Mouse (Mus musculus) lung, postnatal 0 days (tissue): ENCODE results near the gene Znhit1. TPM values are rescaled to one million over a fixed set of nuclear protein-coding genes. Genes with fewer than 3 reads are reported as not detected.

Experiments used
- ATAC-seq: fragments of 200-750 bp; cut with Nextera tagmentation; 2 replicates; pipeline ENCODE4 v1.8.0; 2017; ENCODE audit warnings: moderate library complexity
- DNase-seq: peaks from one replicate; pipeline ENCODE4 v3.0.0-alpha.2; 2016; ENCODE audit warnings: low spot score
- H3K27ac ChIP-seq: fragments of 300-500 bp; sonication (generic); 2 replicates; pipeline ENCODE4 v1.5.1; 2014; ENCODE audit warnings: antibody characterized with exemption, mild to moderate bottlenecking, low read length, mixed read lengths
- H3K27me3 ChIP-seq: fragments of 300-500 bp; sonication (generic); replicated peaks from 2 replicates; pipeline ENCODE4 v1.6.1; 2014; ENCODE audit warnings: low read length, mixed read lengths; ENCODE audit not compliant: insufficient read depth
- H3K36me3 ChIP-seq: fragments of 300-500 bp; sonication (generic); 2 replicates; pipeline ENCODE4 v1.6.1; 2014; ENCODE audit warnings: low read length, mixed read lengths; ENCODE audit not compliant: insufficient read depth
- H3K4me1 ChIP-seq: fragments of 300-500 bp; sonication (generic); 2 replicates; pipeline ENCODE4 v1.6.1; 2014; ENCODE audit warnings: antibody characterized with exemption, low read depth, low read length, mixed read lengths; ENCODE audit not compliant: insufficient read depth
- H3K4me2 ChIP-seq: fragments of 300-500 bp; sonication (generic); replicated peaks from 2 replicates; pipeline ENCODE4 v1.6.1; 2014; ENCODE audit warnings: low read depth, mild to moderate bottlenecking, low read length, moderate library complexity, mixed read lengths
- H3K4me3 ChIP-seq: fragments of 300-500 bp; sonication (generic); 2 replicates; pipeline ENCODE4 v1.5.1; 2014; ENCODE audit warnings: low read depth, low read length
- H3K9ac ChIP-seq: fragments of 300-500 bp; sonication (generic); replicated peaks from 2 replicates; pipeline ENCODE4 v1.6.1; 2014; ENCODE audit warnings: low read depth, mild to moderate bottlenecking
- H3K9me3 ChIP-seq: fragments of 300-500 bp; sonication (generic); 2 replicates; pipeline ENCODE4 v1.6.1; 2016; ENCODE audit warnings: low read length, mixed read lengths
- CTCF ChIP-seq: IDR thresholded peaks from 2 replicates; pipeline ENCODE4 v1.5.1; 2016; ENCODE audit warnings: antibody characterized with exemption, mild to moderate bottlenecking
- EP300 ChIP-seq: IDR thresholded peaks from 2 replicates; pipeline ENCODE4 v1.6.1; 2016; ENCODE audit warnings: antibody characterized with exemption, mild to moderate bottlenecking, control low read depth
- WGBS: fragments of 180-500 bp; shearing (Covaris S2); extraction: QIAGEN DNeasy Blood & Tissue Kit; methylation state at CpG from one replicate; pipeline ENCODE4 v1.1.7; 2014; 5-methylcytosine and 5-hydroxymethylcytosine counted together
- polyA plus RNA-seq: library from polyadenylated mRNA; unstranded; fragments of >200 nt; fragmentation: Nextera tagmentation; extraction: Ambion mirVana; gene quantifications from 2 replicates; pipeline ENCODE4 v1.2.1, GENCODE M21; 2015

Gene Znhit1
- polyA plus RNA-seq, 1 experiment from 2014 or later, result 83.9 TPM

- no peaks in the 10 kb centered on the region; the same call in 1 of the 2 replicates for H3K36me3 ChIP-seq
- DNase-seq, result peak; percentile 78
- ATAC-seq, result peak; percentile 47
- peaks cover 19% of the 10 kb centered on the region for H3K4me1 ChIP-seq
- no peak within 1 kb of the TSS for H3K4me3 ChIP-seq
- H3K9me3 ChIP-seq, result no peaks in the 10 kb centered on the region
- WGBS, result 13% methylated on average over 6 of the region's 6 CpGs
- no peaks in the 10 kb centered on the region for H3K27me3 ChIP-seq
- peak within 1 kb of the TSS; percentile 87 for H3K27ac ChIP-seq
- TF ChIP-seq CTCF (no peak), EP300 (peak; percentile 74)
- 0 out of 2 replicates have a peak within 1 kb of the TSS, but pooled peaks have one; percentile 5 for H3K9ac ChIP-seq
- no peak within 1 kb of the TSS for H3K4me2 ChIP-seq
Observed at GRCm38 (mm10) chr5:136966331-136966730, 21.5 kb downstream of the Znhit1 start, which contains the start of gene Cldn15. Cldn15 (plus strand) TSS chr5:136966616.

- no peak overlapping the region for H3K9ac ChIP-seq
- DNase-seq, result no peak
- H3K27ac ChIP-seq, result peak overlapping the region; percentile 87
- H3K9me3 ChIP-seq, result no peaks in the 10 kb centered on the region
- peaks cover 20% of the 10 kb centered on the region for H3K4me1 ChIP-seq
- 78% methylated on average over 7 of the region's 8 CpGs for WGBS
- no peak overlapping the region for H3K4me2 ChIP-seq
- H3K4me3 ChIP-seq, result no peak overlapping the region
- no peaks in the 10 kb centered on the region; the same call in 1 of the 2 replicates for H3K36me3 ChIP-seq
- H3K27me3 ChIP-seq, result no peaks in the 10 kb centered on the region
- no peak for TF ChIP-seq CTCF
- TF ChIP-seq EP300, result no peak
- ATAC-seq, result no peak
Observed at GRCm38 (mm10) chr5:136965686-136966085, 22.1 kb downstream of the Znhit1 start.

DNA sequence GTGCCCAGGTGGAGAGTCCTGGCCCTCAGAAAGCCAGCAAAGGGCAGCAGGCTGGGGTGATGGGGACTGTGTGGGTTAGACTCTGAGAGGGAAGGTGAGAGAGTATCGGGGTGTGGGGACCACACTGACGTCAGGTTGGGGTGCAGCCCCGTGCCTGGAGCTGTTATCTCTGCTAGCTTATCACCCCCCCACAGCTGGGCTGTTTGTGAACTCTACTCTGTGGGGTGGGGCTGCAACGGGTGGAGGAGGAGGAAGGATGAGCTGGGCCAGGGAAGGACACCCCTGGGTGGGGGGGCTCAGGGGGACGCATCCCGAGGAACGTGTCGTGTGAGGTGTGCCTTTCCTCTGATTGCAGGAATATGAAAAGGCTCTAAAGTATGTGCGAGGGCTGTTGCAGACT lies 22.6 kb downstream of the Znhit1 start:
- peak overlapping the region; percentile 87 for H3K27ac ChIP-seq
- peak; percentile 32 for DNase-seq
- ATAC-seq, result no peak

DNA sequence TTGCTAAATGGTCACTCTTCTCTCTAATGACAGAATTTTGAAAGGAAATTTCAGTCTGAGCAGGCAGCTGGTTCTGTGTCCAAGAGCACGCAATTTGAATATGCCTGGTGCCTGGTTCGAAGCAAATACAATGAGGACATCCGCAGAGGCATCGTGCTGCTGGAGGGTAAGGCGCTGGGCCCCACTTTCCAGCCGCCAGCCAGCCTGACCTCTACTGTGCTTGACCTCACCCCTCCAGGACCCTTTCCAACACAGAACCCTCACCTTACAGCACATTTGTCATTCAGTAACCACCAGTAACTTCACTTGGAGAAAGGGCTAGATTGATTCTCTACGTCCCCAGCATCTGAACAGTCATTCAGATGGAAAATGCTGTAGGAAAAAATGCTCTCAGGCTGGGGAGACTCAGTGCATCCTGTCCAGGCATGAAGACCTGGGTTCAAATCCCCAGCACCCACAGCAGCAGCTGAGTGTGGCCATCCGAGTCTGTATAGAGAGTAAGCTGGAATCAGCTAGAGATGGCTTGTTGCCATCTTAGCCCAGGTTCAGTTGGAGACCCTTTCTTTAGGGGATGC lies 24.8 kb downstream of the Znhit1 start:
- 75% methylated on average over 8 of the region's 8 CpGs for WGBS
- DNase-seq (no peak), ATAC-seq (no peak)
- no peak for TF ChIP-seq CTCF
- no peak for TF ChIP-seq EP300
- no peaks in the 10 kb centered on the region for H3K9me3 ChIP-seq
- H3K4me2 ChIP-seq, result peak overlapping the region; percentile 78
- peak overlapping the region; percentile 84 for H3K4me3 ChIP-seq
- peak overlapping the region; percentile 95; the same call in 1 of the 2 replicates for H3K27ac ChIP-seq
- no peaks in the 10 kb centered on the region; the same call in 1 of the 2 replicates for H3K36me3 ChIP-seq
- no peaks in the 10 kb centered on the region for H3K27me3 ChIP-seq
- peaks cover 20% of the 10 kb centered on the region for H3K4me1 ChIP-seq
- peak overlapping the region; percentile 75; the same call in 1 of the 2 replicates for H3K9ac ChIP-seq

More for the DNA sequence above, 22.6 kb downstream of the Znhit1 start:
- Histone ChIP-seq H3K9me3 (no peaks in the 10 kb centered on the region), H3K4me1 (peaks cover 20% of the 10 kb centered on the region), H3K36me3 (no peaks in the 10 kb centered on the region; the same call in 1 of the 2 replicates), H3K27me3 (no peaks in the 10 kb centered on the region), H3K9ac (no peak overlapping the region), H3K4me2 (no peak overlapping the region), H3K4me3 (no peak overlapping the region)
- TF ChIP-seq CTCF (no peak), EP300 (no peak)
- 75% methylated on average over 9 of the region's 9 CpGs for WGBS

- Histone ChIP-seq H3K9ac (peak overlapping the region; percentile 75), H3K9me3 (no peaks in the 10 kb centered on the region), H3K4me3 (peak overlapping the region; percentile 84), H3K27me3 (no peaks in the 10 kb centered on the region), H3K27ac (peak overlapping the region; percentile 95), H3K4me2 (peak overlapping the region; percentile 78), H3K36me3 (no peaks in the 10 kb centered on the region; the same call in 1 of the 2 replicates), H3K4me1 (peaks cover 20% of the 10 kb centered on the region)
- ATAC-seq (peak; percentile 74), DNase-seq (peak; percentile 89)
- peak; percentile 98 for TF ChIP-seq CTCF
- TF ChIP-seq EP300, result peak; percentile 48; the same call in 1 of the 2 replicates
- WGBS, result 0% methylated on average over 10 of the region's 10 CpGs
Observed at GRCm38 (mm10) chr5:136962501-136962900, 25.3 kb downstream of the Znhit1 start.

GRCm38 (mm10) chr5:136961983-136962461 lies 25.8 kb downstream of the Znhit1 start:
- peak; percentile 96 for DNase-seq
- H3K9ac ChIP-seq, result peak overlapping the region; percentile 75
- no peak for TF ChIP-seq EP300
- no peak; the same call in 1 of the 2 replicates for TF ChIP-seq CTCF
- 0% methylated on average over 20 of the region's 20 CpGs for WGBS
- no peaks in the 10 kb centered on the region; the same call in 1 of the 2 replicates for H3K36me3 ChIP-seq
- H3K4me2 ChIP-seq, result peak overlapping the region; percentile 78
- H3K27ac ChIP-seq, result peak overlapping the region; percentile 95
- H3K9me3 ChIP-seq, result no peaks in the 10 kb centered on the region
- H3K4me1 ChIP-seq, result peaks cover 17% of the 10 kb centered on the region
- H3K4me3 ChIP-seq, result peak overlapping the region; percentile 84
- ATAC-seq, result peak; percentile 90
- H3K27me3 ChIP-seq, result no peaks in the 10 kb centered on the region
